Mouse (Mus musculus) G1E (cell line): ENCODE results near the gene Ift172.

Experiments
- CTCF ChIP-seq: IDR thresholded peaks from 2 replicates; pipeline ENCODE4 v1.5.1; 2012; ENCODE audit warnings: low read depth, low read length, inconsistent platforms, mixed read lengths
- GATA2 ChIP-seq: IDR thresholded peaks from 2 replicates; pipeline ENCODE4 v1.6.1; 2012; ENCODE audit warnings: low read depth, low read length, inconsistent platforms, borderline replicate concordance

- no peak for TF ChIP-seq CTCF
- TF ChIP-seq GATA2 = no peak
These were observed 33.2 kb upstream of the Ift172 start for GRCm38 (mm10) chr5:31324085-31324484.
